Mouse (Mus musculus) testis, postnatal 10 days (tissue): ENCODE measurements at regions not wholly inside any gene's neighbourhood (a gene's known extent, or its start where the extent isn't known, plus 50 kb on each side); places are given as distances from the start of the nearest gene placed in this dataset.
A peak's percentile ranks its signal among the peaks of the same experiment; 100 is the strongest.

Experiments
- DNase-seq: peaks from one replicate; pipeline ENCODE4 v3.0.0; 2021; ENCODE audit warnings: low spot score

GRCm38 (mm10) chr16:47754671-47755070 lies 528.9 kb upstream of the Dppa4 start:
- DNase-seq: no peak

- DNase-seq: no peak
These were observed 525.2 kb upstream of the Dppa4 start for GRCm38 (mm10) chr16:47758296-47758695.

DNA sequence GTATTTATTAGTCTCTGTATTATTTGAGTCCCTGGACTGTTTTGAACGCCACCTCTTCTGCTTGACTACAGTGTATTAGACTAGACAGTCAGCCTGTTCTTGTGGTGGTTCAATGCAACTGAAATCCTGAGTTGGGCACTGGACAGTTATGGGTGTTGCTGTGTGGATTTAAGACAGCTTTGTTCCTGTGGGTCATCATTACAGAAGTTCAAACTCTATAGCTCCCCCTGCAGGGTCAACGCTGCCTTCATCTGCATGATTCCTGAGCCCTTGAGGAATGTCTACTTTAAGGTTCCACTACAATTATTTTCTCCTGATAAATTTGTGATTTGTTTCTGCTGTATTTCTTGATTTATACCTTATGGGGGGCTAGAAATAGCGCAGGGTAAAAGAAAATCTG lies 517.8 kb upstream of the Dppa4 start:
- DNase-seq: peak; percentile 50

DNA sequence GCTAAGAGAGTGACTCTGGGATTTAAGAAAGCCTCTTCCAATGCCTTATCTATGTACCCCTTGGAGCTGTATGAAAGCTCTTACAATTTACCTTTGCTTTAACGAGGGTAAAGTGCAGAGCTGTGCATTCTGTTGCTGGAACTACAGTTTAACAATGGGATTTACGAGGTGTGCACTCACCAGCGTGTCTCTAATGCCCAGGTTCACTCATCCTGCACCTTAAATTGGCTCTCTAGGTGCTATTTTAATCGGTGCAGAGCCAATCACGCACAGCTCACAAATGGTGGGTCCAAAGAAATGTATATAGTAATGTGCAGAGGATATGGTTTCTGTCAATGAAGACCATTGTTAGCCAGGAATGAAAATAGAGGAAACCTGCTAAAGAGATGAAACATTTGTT lies 495.0 kb upstream of the Dppa4 start:
- no peak for DNase-seq

- no peak for DNase-seq
These were observed 492.9 kb upstream of the Dppa4 start for GRCm38 (mm10) chr16:47790666-47791065.

DNA sequence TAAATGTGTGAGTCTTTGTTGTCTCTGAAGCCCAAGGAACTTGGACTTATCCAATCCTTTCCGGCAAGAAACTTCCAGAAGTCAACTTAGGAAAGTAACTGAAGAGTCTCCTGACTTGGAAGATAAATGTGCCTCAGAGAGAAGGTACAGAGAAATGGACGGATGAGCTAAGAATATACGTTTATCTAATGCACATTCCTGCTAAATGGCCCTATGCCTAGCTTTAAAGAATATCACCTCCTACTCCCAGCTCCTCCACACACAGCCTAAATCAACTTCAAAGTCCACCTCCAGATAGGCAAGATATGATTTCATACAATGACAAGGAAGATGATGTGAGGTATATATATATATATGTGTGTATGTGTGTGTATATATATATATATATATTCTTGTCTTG lies 492.1 kb upstream of the Dppa4 start:
- DNase-seq: no peak

DNA sequence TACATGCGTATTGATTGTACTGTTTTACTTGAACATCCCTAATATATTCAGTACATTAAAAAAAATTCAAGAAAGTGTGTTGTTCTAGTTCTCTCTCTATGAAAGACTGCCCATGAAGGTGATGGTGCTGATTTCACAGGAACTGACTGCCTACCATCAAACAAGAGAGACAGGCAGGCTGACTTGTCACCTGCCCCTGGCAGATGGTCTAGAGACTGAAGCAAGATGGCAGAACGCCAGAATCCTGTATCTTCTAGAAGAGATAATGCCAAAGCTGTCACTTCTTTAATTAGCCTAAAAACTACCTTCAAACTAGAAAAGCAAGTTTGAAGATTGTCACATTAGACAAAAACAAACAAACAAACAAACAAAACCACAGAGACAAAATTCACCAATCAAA lies 484.7 kb upstream of the Dppa4 start:
- DNase-seq: no peak

- no peak for DNase-seq
These were observed 440.4 kb upstream of the Dppa4 start for GRCm38 (mm10) chr16:47843169-47843568.

DNA sequence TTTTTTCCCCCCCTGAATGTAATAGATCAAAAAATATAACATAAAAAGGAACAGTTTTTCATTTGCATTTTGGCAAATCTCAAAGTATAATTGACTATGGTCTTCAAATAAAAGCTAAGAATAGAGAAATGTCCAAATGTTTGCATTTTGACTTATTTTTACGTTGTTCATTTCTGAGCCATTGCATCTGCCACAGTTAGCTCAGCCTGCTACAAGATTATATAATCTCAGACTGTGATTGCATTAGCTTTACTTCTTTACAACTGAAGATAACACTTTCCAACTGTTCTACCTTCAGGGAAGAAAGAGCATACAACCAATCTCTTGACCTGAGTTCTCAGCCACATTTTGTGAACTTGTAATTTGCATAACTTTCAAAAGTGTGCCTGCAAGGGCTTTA lies 431.9 kb upstream of the Dppa4 start:
- no peak for DNase-seq

DNA sequence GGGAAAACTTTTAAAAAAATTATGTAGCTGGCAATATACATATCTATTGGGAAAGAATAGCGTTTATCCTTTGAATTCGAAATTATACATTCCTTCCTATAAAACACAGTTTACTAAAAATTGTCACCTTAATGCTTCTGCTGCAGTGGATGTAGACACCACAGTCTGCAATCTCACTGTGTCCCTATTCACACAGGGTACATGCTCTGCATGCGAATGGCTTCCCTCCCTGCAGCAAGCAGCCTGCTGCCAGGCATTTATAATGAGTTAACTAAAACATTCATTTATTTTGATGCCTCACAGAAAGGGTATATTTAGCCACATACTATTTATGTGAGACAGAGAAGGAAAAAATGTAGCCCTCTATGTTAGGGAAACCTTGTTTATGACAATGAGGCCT lies 423.7 kb upstream of the Dppa4 start:
- DNase-seq: no peak

DNA sequence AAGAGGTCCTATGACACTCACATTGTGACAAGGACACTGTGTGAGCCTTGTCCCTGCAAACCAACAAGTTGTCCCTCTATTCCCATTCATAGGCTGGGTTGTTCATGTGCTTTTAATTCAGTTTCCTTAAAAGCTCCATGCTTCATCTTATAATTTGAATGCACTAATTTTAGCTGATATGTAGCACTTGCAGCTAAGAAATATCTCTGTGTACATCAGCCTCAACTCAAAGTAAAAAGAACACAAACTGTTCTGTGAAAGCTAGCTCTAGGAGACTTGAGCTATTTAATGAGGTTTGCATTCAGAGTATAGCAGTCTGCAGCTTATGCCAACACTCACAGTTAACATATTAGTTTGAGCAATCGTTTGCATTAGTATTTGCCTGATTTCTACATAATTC lies 408.3 kb upstream of the Dppa4 start:
- no peak for DNase-seq

DNA sequence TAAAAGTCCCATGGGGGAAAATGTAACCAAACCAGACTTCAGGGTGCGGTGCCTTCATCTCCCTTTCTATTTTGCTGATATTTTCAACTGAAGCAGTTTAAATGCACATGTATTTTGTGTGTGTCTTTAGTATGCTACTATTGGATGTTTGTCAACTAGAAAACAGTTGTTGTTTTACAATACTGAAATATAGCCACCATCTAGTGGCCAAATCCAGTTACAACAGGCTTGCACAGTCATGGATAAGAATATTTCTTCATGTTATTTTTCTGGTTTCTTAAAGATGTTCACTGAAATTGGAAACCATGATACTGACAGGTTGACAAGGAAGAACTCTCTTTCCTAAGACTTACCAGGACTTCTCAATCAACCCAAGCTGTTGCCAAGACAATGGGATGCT lies 400.1 kb upstream of the Dppa4 start:
- DNase-seq: no peak

DNA sequence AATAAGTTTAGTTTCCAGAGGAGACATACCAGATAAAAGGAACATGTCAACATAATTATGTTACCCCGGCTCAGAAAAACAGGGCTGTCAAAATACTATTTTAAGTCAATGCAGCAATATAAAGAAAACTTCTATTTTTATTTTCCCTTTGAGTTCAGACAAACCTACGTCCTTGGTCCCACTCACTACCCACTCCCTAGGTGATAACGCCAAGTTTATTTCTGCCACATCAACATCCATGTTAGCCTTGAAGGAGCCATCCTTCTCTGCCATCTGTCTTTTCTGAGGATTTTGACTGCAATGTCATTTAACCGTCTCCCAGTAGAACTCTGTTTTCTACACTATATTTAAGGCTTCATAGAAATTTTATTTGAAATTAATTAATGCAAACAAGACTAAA lies 396.5 kb upstream of the Dppa4 start:
- no peak for DNase-seq

DNA sequence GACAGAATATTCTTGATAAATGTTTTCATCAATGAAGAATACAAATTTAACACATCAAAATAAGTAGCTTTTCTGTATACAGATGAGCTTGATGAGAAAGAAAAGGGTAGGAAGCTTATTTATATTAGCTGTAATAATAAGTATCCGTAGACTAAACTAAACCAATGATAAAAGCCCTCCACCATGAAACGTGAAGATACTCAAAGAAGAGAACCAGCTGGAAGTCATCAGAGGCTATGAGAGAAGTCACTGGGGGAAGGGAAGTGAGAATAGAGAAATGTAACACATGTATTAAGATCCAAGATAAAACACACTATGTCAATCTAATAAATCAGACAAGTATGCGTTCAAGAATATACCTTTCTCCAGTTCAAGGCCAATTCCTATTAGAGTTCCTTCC lies 382.7 kb upstream of the Dppa4 start:
- DNase-seq: no peak

DNA sequence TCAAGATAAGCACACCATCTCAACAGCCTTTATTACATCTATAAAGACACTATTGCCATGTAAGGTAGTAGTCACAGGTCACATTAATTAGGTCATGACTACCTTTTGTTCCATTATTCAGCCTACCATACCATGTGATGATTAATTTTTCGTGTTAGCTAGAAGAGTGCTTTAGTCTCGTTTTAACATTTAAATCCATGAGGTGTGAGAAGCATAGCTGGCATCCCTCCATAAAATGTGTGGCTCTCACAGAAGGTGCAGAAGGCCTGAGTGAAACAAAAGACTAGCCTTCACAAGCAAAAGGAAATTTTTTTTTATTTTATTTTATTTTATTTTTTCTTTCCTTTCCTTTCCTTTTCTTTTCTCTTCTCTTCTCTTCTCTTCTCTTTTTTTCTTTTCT lies 345.5 kb upstream of the Dppa4 start:
- no peak for DNase-seq
